Mouse (Mus musculus) embryonic fibroblast, embryonic 13.5 days (primary cell): ENCODE results near the gene Tmc2.

Experiments used
- CTCF ChIP-seq: IDR thresholded peaks from 2 replicates; pipeline ENCODE4 v1.5.1; 2011; ENCODE audit warnings: mild to moderate bottlenecking, control low read depth, low read length, moderate library complexity, borderline replicate concordance; ENCODE audit not compliant: insufficient read depth
- POLR2A ChIP-seq: IDR thresholded peaks from 2 replicates; pipeline ENCODE4 v1.6.1; 2011; ENCODE audit warnings: low read depth, mild to moderate bottlenecking, control low read depth, low read length, moderate library complexity

DNA sequence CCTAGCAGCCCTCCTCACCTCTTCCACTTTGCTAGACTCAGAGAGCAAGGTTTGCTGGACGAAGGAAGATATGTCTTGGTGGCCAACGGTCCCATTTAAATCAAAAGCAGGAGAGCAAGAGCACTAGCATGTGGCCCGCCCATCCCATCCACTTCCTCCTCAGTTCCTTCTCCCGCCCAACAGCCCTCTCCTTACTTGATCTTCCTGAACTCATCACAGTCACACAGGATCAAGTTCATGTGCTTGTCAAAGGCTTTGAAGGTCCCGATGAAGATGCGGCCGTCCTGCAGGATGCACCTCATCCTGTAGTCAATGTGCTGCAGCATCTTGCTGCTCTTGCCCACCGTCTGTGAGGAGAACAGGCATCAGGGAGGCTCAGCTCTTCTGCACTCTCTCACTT, 18.2 kb upstream of the Tmc2 start:
- TF ChIP-seq CTCF (no peak), POLR2A (no peak)
